Mouse (Mus musculus): Measurements from ENCODE around the gene Plekhg4.

The Plekhg4 gene

DNA sequence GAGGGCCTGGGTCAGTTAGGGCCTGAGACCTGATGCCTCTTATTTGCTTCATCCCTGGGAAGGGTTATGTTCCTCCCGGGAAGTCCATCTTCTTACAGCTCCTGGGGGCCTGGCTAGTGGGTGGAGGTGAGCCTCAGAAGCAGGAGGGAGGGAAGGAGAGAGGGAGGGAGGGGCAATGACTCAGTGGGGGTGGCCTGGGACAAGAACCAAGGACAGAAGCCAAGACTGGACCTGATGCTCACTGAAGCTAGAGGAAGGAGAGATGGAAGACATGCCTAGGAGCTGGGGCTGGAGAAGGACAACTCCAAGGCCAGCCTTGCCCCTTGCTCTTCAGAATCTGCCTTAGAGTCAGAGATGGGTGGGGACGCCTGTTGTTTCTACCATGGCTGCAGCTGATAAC is at the start of gene Plekhg4:
Gene Plekhg4 (plus strand): TSS at position 243 of the 400 bp plus-strand sequence.
- DNase-seq (ENCODE audit: low read depth), result no peak

DNA sequence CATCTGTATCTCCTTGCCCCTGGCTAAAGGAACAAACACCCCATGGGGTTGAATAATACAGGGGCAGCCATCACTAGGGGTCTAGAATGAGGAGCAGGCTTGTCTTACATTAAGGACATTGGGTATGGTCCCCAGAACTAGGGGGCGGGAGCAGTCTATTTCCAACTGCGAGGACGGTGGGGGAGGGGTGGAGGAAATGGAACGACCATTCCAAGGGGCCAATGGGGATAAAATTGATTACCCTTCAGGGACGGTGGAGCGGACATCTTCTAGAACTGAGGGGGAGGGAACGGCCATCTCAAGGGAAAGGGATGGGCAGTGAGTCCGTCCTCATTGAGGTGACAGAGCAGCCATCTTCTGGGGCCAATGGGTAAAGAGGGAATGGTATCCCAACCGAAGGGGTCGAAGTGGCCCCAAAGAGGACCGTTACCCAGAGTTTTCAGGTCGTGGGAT is 47.4 kb upstream of the Plekhg4 start:
- no peak for DNase-seq (ENCODE audit: low read depth)

DNA sequence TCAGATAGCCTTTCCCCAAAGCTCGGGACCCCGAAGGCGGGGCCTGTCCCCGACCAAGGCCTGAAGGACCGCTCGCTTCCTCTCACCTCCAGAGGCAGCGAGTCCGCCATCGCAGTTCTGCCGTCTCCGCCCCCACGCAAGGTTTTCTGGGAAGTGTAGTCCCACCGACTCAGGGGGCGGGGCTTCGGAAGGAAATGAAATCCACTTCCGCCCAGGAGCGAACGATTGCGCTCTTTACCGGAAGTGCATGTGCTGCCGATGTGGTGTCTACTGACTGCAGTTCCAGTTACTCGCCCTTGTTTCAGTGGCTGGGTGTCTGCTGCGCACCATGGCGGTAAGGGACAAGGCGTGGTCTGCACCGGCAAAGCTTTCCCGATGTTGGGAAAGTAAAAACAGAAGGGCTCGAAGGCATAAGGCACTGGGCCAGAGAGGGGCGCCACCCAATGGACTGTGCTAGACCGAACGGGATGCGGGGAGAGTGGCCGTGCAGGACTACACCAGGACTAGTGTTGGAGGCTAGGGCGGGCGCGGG is 46.9 kb upstream of the Plekhg4 start, which contains the start of the genes Lrrc29 and Tmem208:
Gene Lrrc29 (minus strand): TSS at position 138 of the 532 bp plus-strand sequence.
Gene Tmem208 (plus strand): TSS at position 214 of the 532 bp plus-strand sequence.
- peak; percentile 96 for DNase-seq (ENCODE audit: low read depth)

DNA sequence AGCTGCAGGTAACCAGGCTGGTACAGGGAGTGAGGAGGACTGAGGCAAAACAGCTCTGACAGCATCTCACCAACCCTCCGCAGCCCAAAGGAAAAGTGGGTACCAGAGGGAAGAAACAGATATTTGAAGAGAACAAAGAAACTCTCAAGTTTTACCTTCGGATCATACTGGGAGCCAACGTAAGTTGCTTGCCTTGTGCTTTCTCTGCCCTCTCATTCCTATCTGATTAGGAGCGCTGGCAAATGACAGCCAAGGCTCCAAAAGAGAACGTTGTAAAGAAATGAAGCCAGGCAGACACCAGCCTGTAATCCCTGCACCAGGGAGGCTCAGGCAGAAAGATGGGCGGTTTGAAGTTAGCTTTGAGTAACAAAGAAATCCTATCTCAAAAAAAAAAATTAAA is 46.1 kb upstream of the Plekhg4 start:
- no peak for DNase-seq (ENCODE audit: low read depth)

DNA sequence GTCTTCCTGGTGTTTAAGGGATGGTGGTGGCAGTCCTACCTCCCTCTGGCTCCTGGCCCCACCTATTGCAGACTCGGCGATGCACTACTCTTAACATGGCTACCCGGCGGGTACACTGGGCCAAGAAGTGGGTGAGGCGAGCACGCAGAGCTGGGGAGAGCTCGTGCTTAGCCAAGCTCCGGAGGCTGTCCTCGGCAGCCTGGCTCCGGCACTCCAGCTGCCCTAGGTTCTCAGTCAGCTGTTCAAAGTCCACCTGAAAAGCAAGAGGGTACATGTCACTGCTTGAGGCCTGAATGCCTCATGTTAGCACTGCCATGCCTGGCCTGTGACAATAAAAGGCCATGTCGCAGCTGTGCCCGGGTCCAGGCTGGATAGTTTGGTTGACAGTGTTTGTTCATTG is 42.7 kb upstream of the Plekhg4 start:
- no peak for DNase-seq (ENCODE audit: low read depth)

DNA sequence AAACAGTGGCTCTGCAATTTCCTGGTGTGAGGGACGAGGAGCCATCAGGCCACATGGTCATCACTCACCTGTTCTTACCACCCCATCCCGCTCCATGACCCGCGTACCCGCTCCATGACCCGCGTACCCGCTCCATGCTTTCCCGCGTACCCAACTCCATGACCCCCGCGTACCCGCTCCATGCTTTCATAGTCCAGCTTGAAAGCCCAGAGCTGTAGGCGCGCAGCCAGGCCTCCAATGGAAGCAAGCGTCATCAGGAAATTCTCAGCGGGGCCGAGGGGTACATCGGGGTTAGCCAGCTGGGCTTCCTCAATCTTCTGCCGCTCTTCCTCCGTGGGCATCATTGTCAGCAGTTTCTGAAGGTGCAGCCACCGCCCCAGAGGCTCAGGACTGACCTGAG is 41.6 kb upstream of the Plekhg4 start:
- no peak for DNase-seq (ENCODE audit: low read depth)

DNA sequence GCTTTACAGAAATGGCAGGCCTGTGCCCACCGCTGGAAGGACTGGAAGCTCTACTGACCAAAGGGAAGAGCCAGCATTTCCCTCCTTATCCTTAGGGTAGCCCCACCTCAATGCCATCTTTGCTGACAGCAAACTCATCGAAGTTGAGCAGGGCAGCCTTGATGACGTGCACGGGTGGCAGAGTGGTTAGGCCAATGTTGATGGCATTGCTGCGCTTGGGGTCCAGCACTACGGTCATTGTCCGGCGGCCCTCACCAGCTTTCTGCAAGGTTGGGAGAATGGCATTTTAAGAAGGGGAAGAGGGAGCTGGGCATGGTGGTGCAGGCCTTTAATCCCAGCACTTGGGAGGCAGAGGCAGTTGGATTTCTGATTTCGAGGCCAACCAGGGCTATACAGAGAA is 41.1 kb upstream of the Plekhg4 start:
- DNase-seq (ENCODE audit: low read depth), result no peak

DNA sequence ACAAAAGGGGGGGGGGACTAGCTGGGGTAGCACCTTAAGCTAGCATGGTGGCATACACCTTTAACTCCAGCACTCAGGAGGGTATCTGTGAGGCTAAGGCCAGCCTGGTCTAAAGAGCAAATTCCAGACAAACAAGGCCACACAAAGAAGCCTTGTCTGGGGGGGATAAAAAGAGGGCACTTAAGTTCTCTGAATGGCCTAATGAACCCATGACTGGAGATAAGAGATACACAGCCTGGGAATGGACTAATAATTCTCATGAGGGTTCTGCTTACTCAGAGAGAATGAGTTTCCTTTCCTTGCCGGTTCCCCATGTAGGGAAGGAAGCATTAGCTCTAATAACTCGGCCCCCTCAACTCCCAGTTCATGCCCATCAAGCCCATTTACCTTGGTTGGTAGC is 40.6 kb upstream of the Plekhg4 start:
- DNase-seq (ENCODE audit: low read depth), result no peak

DNA sequence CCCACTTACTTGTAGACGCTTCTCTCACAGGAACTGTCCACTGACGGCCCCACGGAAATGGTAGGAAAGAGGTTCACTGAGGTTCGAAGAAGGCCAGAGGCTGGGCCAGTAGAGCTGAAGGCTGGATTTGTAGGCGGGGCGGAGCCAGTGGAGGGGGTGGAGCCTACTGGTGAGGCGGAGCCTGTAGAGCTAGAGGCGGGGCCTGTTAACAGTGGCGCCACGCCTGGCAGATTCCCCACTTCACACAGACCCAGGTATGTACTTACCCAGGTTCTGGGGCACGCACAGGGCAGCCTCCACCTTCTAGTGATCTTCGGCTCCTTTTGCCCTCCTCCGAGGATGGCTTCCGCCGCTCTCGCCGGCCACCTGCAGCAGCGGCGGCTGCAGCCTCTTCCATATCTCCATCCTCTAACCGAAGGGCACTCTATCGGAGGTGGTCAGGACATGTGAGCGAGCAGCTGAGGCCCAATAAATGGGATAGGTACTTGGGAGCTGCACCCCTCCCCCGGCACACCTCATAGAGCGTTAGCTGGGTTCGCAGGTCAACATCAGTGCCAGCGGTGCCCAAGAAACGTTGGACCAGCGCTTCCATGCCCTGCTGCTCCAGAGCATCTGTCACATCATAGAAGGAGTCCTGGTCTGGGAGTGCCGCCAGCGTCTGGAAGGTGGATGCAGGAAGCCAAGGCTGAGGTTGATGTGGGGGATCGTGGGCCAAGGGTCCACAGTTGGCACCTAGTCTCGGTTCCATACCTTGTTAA is 36.5 kb upstream of the Plekhg4 start:
- no peak for DNase-seq (ENCODE audit: low read depth)

DNA sequence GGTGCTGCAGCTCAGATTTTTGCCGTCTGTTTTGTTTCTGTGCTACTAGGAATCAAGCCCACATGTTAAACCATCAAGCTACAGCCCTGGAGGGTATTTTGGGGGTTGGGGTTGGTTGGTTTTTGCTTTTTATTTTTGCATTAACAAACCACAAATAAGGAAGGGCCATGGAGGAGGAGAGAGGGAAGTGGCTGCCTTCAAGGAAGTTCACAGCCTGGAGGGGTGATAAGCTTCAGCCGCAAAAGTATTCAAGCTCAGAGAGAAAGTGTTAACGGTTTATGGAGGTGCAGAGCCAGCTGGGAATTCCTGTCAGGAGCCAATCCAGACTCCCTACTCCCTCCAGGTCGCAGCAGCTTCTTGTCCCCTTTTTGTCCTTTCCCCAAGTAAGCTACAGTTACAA is 34.1 kb upstream of the Plekhg4 start:
- DNase-seq (ENCODE audit: low read depth), result no peak

DNA sequence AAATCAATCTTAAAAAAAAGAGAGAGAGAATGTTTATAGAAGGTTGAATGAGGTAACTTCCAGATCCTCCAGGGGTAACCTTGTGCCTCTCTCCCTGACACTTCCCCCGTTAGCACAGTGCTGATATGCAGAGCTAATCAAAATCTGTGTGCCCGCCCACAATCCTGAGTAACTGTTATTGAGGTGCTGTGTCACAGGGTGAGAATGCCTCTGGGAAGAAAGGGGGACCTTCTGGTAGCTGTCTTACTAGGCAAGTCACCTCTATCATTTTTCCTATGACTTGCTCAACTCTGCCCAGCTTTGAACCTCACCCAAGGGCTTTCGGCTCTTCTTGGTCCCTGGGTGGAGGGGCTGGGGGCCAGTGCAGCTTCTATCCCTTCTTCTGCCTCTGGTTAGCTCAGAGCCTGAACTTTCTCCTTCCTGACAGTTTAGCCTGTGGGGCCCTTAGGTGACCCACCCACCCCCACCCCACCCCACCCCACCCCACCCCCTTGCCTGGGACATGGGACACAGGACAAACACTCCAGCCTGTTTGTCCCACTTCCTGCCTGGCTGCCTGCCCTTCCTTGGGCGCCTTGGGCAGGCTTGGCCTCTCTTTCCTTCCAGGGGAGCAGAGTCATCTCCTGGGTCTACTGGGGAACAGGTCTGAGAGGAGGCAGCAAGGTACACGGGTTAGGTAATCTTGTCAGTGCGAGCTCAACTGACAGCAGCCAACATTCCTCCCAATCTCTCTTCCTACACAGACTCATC is 33.0 kb upstream of the Plekhg4 start:
- DNase-seq (ENCODE audit: low read depth), result peak; percentile 56

DNA sequence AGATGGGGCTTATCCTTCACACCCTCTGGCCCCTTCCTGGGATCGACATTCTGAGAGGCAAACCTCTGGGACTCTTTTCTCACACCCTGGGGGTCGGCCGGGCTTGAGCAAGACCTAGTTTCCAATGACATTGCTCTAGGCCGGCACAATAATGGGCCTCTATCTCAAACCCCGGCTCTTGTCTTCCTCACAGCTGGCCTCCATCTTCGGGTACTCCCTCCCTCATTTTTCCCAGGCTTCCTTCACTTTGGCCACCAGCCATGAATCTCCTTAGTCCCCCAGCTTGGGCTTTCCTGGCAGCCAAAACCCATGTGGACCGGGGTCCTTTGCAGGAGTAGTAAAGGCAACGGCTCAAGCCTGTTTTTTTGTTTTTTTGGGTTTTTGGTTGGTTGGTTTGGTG is 31.7 kb upstream of the Plekhg4 start:
- DNase-seq (ENCODE audit: low read depth), result no peak

DNA sequence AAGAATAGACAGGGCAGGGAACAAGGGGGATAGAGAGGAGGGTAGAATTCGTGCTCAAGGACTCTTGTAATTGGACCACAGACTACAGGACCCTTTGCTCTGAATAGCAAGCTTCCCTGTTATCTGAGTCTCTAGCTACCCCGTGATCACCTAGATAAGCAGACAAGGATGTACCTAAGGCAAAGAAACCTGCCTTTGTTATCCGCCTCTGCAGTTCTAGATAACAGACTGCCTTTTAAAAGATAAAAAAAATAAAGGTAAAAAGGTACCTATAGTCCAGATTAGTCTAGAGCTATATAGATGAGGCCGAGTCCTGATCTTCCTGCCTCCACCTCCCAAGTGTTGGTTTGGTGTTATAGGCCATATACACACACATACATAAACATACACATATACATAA is 30.3 kb upstream of the Plekhg4 start:
- DNase-seq (ENCODE audit: low read depth), result no peak

DNA sequence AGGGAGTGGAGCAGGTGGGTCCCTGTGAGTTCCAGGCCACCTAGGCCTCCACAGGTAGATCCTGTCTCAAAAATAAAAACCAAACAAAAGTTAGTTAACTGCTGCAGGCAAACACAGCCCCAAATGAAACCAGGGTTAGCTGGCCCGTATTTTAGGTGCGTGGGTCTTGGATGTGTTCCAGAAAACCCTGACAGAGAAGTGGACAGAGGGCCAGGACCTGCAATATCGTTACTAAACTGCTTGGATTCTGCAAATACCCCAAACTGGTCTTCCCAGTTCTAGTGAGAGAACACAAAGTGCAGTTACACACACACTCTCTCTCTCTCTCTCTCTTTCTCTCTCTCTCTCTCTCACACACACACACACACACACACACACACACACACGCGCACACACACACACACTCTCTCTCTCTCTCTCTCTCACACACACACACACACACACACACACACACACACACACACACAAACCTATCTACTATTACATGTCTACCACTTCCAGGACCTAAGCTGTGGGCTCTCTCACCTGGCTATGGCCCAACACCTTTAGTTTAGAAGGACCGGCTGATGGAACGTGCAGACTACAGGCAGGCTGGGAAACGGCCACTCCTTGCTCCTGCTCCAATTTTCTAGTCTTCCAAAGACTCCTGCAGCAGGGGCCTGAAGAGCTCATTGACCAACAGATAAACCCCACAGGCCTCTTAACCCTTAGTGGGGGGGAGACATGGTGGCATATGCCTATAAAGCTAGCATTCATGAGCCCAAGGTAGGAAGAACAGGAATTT is 29.1 kb upstream of the Plekhg4 start:
- no peak for DNase-seq (ENCODE audit: low read depth)

DNA sequence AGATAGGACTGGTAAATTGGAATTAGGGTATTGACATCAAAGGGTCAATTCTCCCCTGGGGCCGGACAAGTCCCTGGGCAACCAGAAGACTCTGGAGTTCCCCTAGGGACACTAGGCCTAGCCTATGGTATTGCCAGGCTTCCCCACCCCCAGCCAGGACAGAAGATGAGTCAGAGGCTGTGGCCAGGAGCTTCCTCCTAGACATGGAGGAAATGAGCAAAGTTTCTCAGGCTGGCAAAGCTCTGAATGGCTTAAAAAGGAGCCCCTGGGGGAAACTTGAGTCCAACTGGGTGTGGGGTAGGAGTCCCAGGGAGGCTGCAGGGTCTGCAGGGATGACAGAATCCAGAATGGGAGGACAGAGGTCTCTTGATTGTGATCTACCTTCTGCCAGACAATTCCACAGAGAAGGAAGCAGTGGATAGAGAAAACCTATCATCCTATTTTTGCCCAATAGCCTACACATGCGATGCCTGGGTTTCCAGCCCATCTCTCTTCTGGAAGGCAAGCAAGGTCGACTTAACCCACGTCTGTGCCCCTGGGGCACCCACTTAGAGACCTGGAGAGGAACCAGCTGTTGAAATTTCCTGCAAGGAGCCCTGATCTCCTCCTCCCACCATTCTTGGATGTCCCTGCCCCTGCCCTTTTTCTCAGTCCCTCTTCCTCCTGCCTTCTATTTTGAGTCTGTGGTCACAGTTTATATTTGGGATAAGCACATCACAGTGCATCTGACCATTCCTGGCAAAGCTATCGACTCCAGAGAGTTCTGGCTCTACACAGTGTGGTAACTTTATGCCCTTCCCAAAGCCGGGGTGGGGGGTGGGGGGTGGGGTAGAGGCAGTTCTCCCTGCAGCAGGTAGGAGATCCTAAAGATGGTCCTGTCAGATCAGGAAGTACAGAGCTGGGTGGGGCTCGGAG is 27.8 kb upstream of the Plekhg4 start:
- no peak for DNase-seq (ENCODE audit: low read depth)

DNA sequence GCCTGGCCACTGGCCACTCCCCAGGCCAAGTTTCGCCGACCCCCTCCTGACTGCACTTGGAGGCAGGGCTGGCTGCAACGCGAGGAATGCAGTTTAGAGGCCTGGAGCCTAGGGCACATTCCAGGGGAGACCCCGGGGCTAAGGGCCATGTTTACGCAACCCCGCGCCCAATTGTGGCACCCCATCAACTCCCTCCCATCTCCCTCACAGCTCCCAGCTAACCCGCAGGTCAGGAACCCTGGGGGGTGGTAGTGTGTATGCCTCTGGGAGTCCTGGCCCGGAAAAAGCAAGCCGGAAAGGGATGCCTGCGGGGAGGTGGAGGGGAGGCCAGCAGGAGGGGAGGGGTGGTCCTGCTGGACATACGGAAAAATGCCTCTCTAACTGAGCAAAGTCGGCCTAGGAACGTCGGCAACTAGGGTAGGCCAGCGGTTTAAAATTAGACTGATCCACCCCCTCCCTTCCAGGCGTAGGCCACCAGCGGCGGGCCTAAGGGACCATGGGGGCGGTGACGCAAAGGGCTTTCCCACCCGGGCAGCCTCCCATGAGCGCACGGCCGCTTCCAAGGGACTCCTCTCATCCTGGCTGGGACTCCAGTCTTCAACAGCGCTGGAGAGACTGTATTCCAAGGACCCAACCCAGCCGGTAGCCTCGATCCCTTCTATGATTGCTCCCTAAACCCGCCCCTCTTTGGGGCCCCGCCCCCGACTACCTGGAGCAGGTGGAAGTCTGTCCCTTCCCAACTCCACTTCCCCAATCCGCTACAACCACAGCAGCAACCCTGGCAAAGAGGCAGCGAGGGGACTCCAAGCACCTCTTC is 26.3 kb upstream of the Plekhg4 start:
- no peak for DNase-seq (ENCODE audit: low read depth)

DNA sequence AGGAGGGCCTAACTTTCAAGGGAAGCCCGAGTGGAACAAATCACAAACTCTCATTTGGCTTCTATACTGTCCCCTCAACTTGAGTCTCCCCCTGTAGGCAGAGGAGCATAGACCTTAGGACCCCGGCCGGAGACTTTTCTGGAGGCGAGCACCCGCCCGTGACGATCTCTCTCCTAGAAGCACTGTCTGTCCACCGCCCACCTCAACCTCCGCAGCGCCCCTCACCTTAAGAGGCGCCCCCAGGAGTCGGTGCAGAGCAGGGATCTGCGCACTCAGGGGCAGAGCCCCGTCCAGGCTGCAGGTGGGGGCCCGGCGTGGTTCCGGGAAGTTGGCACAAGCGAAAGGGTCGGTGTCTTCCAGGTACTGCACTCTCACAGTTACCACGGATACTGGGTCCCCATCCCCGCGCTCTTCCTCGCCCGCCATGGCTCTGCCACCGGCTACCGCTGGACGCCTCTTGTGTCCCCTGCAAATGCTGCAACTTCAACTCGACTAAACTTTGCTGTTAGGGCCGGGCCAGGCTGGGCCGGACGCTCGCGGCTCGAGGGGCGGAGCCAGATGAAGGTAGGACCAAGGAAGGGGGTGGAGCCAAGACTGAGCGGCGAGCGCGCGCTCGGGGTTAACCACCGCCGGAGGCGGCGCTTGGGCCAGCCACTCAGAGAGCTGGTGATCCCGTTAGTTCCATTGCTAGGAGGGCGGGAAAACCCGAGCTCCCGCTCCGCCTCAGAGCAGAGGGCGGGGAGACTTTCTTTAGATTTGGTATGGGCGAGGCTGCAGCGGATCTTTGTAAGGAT is 25.4 kb upstream of the Plekhg4 start, which contains the start of gene Fhod1:
Gene Fhod1 (minus strand): TSS at position 526 of the 794 bp plus-strand sequence.
- DNase-seq (ENCODE audit: low read depth), result peak; percentile 93

DNA sequence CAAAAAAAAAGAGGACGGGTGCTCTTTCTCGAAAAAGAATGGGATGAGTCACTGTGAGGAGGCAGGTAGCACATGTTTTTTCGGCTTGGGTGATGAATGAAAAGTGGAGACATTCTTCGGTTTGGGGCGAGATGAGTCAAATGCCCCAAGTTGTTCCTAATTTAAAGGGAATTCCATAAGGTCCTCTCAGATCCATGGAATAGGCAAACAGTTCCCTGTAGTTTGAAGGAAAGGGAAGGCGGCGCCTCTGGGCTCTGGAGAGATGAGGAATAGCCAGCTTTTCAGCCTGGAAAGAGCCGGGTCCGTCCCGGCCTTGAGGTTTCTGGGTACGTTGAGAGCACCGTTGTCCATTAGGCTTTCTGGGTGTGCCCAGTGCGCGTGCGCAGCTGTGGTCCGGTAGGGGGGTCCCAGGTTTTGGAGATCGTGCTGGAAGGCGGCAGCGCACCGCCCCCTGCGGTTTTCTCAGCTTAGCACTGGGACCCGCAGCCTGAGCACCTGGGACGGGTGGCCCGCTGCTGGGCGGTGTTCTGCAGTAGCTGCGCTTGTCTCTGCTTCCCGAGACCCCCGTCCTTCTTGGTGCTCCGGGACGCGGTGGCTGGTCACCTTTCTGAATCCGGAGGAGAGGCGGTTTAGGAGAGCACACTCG is 24.5 kb upstream of the Plekhg4 start, which contains the start of gene Slc9a5:
Gene Slc9a5 (plus strand): TSS at position 394 of the 646 bp plus-strand sequence.
- no peak for DNase-seq (ENCODE audit: low read depth)
